Mouse (Mus musculus) NIH3T3 (cell line): Measurements from ENCODE around the gene Rras2.

Experiments used
- DNase-seq: peaks from one replicate; pipeline ENCODE4 v3.0.0-alpha.2; 2012; ENCODE audit warnings: low read depth

Rras2 gene

GRCm38 (mm10) chr7:114071851-114072616, 45.5 kb downstream of the Rras2 start:
- DNase-seq: no peak

GRCm38 (mm10) chr7:114071395-114071794, 46.2 kb downstream of the Rras2 start:
- DNase-seq: no peak

GRCm38 (mm10) chr7:114070458-114070840, 47.1 kb downstream of the Rras2 start:
- DNase-seq: peak; percentile 40

GRCm38 (mm10) chr7:114069726-114070457, 47.7 kb downstream of the Rras2 start:
- DNase-seq: no peak

- no peak for DNase-seq
Observed at GRCm38 (mm10) chr7:114068956-114069533, 48.5 kb downstream of the Rras2 start.

GRCm38 (mm10) chr7:114066529-114067178, 50.9 kb downstream of the Rras2 start:
- peak; percentile 81 for DNase-seq

GRCm38 (mm10) chr7:114065407-114066185, 52.0 kb downstream of the Rras2 start:
- no peak for DNase-seq

GRCm38 (mm10) chr7:114063966-114064365, 53.6 kb downstream of the Rras2 start:
- no peak for DNase-seq

GRCm38 (mm10) chr7:114063534-114063933, 54.0 kb downstream of the Rras2 start:
- DNase-seq: no peak

- no peak for DNase-seq
Observed at GRCm38 (mm10) chr7:114062451-114062850, 55.1 kb downstream of the Rras2 start.

GRCm38 (mm10) chr7:114060445-114060844, 57.1 kb downstream of the Rras2 start:
- no peak for DNase-seq

GRCm38 (mm10) chr7:114058927-114059441, 58.6 kb downstream of the Rras2 start:
- no peak for DNase-seq

- no peak for DNase-seq
Observed at GRCm38 (mm10) chr7:114058166-114058565, 59.4 kb downstream of the Rras2 start.

GRCm38 (mm10) chr7:114053720-114054119, 63.9 kb downstream of the Rras2 start:
- DNase-seq: no peak

- no peak for DNase-seq
Observed at GRCm38 (mm10) chr7:114045814-114046213, 71.8 kb downstream of the Rras2 start.

GRCm38 (mm10) chr7:114043929-114044549, 73.5 kb downstream of the Rras2 start:
- no peak for DNase-seq

- DNase-seq: no peak
Observed at GRCm38 (mm10) chr7:114042973-114043928, 74.3 kb downstream of the Rras2 start.

- no peak for DNase-seq
Observed at GRCm38 (mm10) chr7:114041349-114041748, 76.2 kb downstream of the Rras2 start.

GRCm38 (mm10) chr7:114037237-114037636, 80.3 kb downstream of the Rras2 start:
- no peak for DNase-seq

- peak; percentile 90 for DNase-seq
Observed at GRCm38 (mm10) chr7:114029596-114029995, 88.0 kb downstream of the Rras2 start.
